Comparison of ENCODE assay signal across 12 mouse cellular contexts in genomic region chr10:79732500-79732899, GRCm38 (mm10). TPM values are rescaled to one million over a fixed set of nuclear protein-coding genes. Genes with fewer than 3 reads are reported as not detected.
A peak's percentile ranks its signal among the peaks of the same experiment; 100 is the strongest.
DNase-seq lines count a peak whose midpoint lies in the region; ATAC-seq and TF ChIP-seq lines count a peak whose summit lies in the region.
"Had no signal": no experiment of that assay in that cellular context is flagged by ENCODE, and none has a peak within 500 bp of the region (broad histone marks: within the 10 kb centered on the region; RNA-seq: fewer than 3 reads in every experiment).

No protein-coding gene starts in this region.

- DNase-seq in cerebellum, postnatal 25 days, result peak; percentile 56 to 70
- no peak for DNase-seq in cerebellum, postnatal 4 days (ENCODE audit: low spot score in 2 of 2)
- no peak for DNase-seq in liver, adult 2 months (ENCODE audit: extremely low read depth, low read depth, low spot score)
- no peak for DNase-seq in G1E (ENCODE audit: low spot score)
- peak; percentile 32 for DNase-seq in lung, postnatal 10 days

- peak; percentile 67; the same call in 1 of the 2 replicates for TF ChIP-seq CTCF in liver, adult 2 months (IDR thresholded peaks at IDR 0.05; ENCODE audit: low read depth, low read length)
- peak; percentile 70 for TF ChIP-seq CTCF in G1E (IDR thresholded peaks at IDR 0.05; ENCODE audit: low read depth, low read length)

- H3K9me3 ChIP-seq in liver, embryonic 12.5 days (replicated peaks), result peaks cover 12% of the 10 kb centered on the region; the same call in 1 of the 2 replicates
- H3K9me3 ChIP-seq in G1E (replicated peaks), result peaks cover 21% of the 10 kb centered on the region
- H3K9me3 ChIP-seq in forebrain, embryonic 16.5 days (ENCODE audit: control insufficient read depth, low read length), result peaks cover 4% of the 10 kb centered on the region; the same call in 1 of the 2 replicates

- no peak for TF ChIP-seq POLR2A in liver, adult 2 months (IDR thresholded peaks at IDR 0.05; ENCODE audit: extremely low read depth, insufficient read depth, low read length)

- H3K79me2 ChIP-seq in liver, adult 2 months (ENCODE audit: control insufficient read depth, insufficient read depth, low read length), result no peaks in the 10 kb centered on the region

- H3K4me1 ChIP-seq in liver, adult 2 months (ENCODE audit: control insufficient read depth, insufficient read depth, low read length), result no peaks in the 10 kb centered on the region
- H3K4me1 ChIP-seq in liver, embryonic 12.5 days, result no peaks in the 10 kb centered on the region
- H3K4me1 ChIP-seq in G1E (ENCODE audit: insufficient read depth, low read depth, low read length), result no peaks in the 10 kb centered on the region
- no peaks in the 10 kb centered on the region; the same call in 1 of the 2 replicates for H3K4me1 ChIP-seq in forebrain, embryonic 16.5 days (replicated peaks; ENCODE audit: control insufficient read depth, insufficient read depth, low read length)
- H3K4me1 ChIP-seq: embryonic facial prominence, embryonic 13.5 days had no signal

- 88% methylated on average over 1 of the region's 1 CpGs for WGBS in liver, adult 2 months
- 67% methylated on average over 1 of the region's 1 CpGs for WGBS in liver, embryonic 12.5 days (ENCODE audit: insufficient replicate concordance)
- 100% methylated on average over 1 of the region's 1 CpGs for WGBS in forebrain, embryonic 16.5 days

- no peak for ATAC-seq in liver, embryonic 12.5 days
- ATAC-seq in G1E (ENCODE audit: extremely low read depth, insufficient number of reproducible peaks, low FRiP score, poor library complexity, severe bottlenecking), result no peak
- ATAC-seq in forebrain, embryonic 16.5 days, result no peak
- ATAC-seq in megakaryocyte-erythroid progenitor cell, adult 5-6 weeks (replicated peaks; ENCODE audit: low FRiP score, low TSS enrichment, poor library complexity, severe bottlenecking), result no peak
- ATAC-seq: Patski had no signal

- H3K36me3 ChIP-seq in liver, adult 2 months (ENCODE audit: control insufficient read depth, insufficient read depth, low read length), result peaks cover 18% of the 10 kb centered on the region
- peaks cover 40% of the 10 kb centered on the region for H3K36me3 ChIP-seq in liver, embryonic 12.5 days
- H3K36me3 ChIP-seq in G1E (replicated peaks), result peaks cover 48% of the 10 kb centered on the region
- H3K36me3 ChIP-seq in forebrain, embryonic 16.5 days (ENCODE audit: control insufficient read depth, insufficient read depth), result peaks cover 20% of the 10 kb centered on the region

- H3K4me3 ChIP-seq in liver, adult 2 months (ENCODE audit: insufficient read depth, low read depth, low read length), result no peak overlapping the region
- no peak overlapping the region for H3K4me3 ChIP-seq in liver, embryonic 12.5 days
- H3K4me3 ChIP-seq in G1E (ENCODE audit: low read depth, low read length), result no peak overlapping the region
- H3K4me3 ChIP-seq in forebrain, embryonic 16.5 days (replicated peaks; ENCODE audit: low read length), result no peak overlapping the region
- H3K4me3 ChIP-seq: embryonic facial prominence, embryonic 13.5 days had no signal

- H3K4me2 ChIP-seq in liver, embryonic 12.5 days, result no peak overlapping the region
- H3K4me2 ChIP-seq in forebrain, embryonic 16.5 days (ENCODE audit: low read length), result no peak overlapping the region
- H3K4me2 ChIP-seq: embryonic facial prominence, embryonic 13.5 days had no signal

- H3K27me3 ChIP-seq in liver, adult 2 months (ENCODE audit: control insufficient read depth, insufficient read depth, low read length), result no peaks in the 10 kb centered on the region
- peaks cover 37% of the 10 kb centered on the region for H3K27me3 ChIP-seq in liver, embryonic 12.5 days (replicated peaks)
- H3K27me3 ChIP-seq in G1E (ENCODE audit: insufficient read depth, low read length), result peaks cover 23% of the 10 kb centered on the region
- H3K27me3 ChIP-seq in forebrain, embryonic 16.5 days (replicated peaks; ENCODE audit: control insufficient read depth, insufficient read depth, low read length), result peaks cover 2% of the 10 kb centered on the region
- H3K27me3 ChIP-seq: Patski had no signal

- no peak overlapping the region for H3K27ac ChIP-seq in liver, adult 2 months (replicated peaks; ENCODE audit: insufficient read depth, low read depth, low read length)
- no peak overlapping the region for H3K27ac ChIP-seq in liver, embryonic 12.5 days
- no peak overlapping the region for H3K27ac ChIP-seq in forebrain, embryonic 16.5 days (ENCODE audit: low read length)
- H3K27ac ChIP-seq: embryonic facial prominence, embryonic 13.5 days had no signal

- H3K9ac ChIP-seq in liver, adult 2 months (ENCODE audit: low read depth, low read length), result no peak overlapping the region
- no peak overlapping the region for H3K9ac ChIP-seq in liver, embryonic 12.5 days
- H3K9ac ChIP-seq in forebrain, embryonic 16.5 days (replicated peaks; ENCODE audit: low read depth, low read length), result no peak overlapping the region
- H3K9ac ChIP-seq: embryonic facial prominence, embryonic 13.5 days had no signal

RNA-seq across cellular contexts. Expression of gene Polrmt, which starts 13.9 kb away (rescaled TPM):
- total RNA-seq in liver, adult 2 months (2014; rRNA removed), result 7.7 and 12.8 TPM in 2 replicates
- polyA plus RNA-seq in liver, adult 2 months (2012; rRNA removed), result 32.7 and 42.4 TPM in 2 replicates
- 28.3 and 30.1 TPM in 2 replicates for polyA plus RNA-seq in liver, embryonic 12.5 days (2016; fragmentation: Nextera tagmentation; extraction: Ambion mirVana)
- 44.5 and 50.5 TPM in 2 replicates for total RNA-seq in G1E (2014; fragmentation: Nextera tagmentation)
- 16.7 and 17.1 TPM in 2 replicates for total RNA-seq in G1E (2017)
- 45.3 and 45.5 TPM in 2 replicates for polyA plus RNA-seq in G1E (2012)
- polyA plus RNA-seq in forebrain, embryonic 16.5 days (2015; fragmentation: Nextera tagmentation; extraction: Ambion mirVana), result 47.1 and 50.0 TPM in 2 replicates
- total RNA-seq in megakaryocyte-erythroid progenitor cell, adult 5-6 weeks (2014; fragmentation: Nextera tagmentation), result 45.2 and 51.7 TPM in 2 replicates
- 17.6 and 21.2 TPM in 2 replicates for total RNA-seq in megakaryocyte-erythroid progenitor cell, adult 5-6 weeks (2017)

RNA-seq across cellular contexts. Expression of gene Hcn2, which starts 16.1 kb away (rescaled TPM):
- 0.09 and 0.13 TPM in 2 replicates for total RNA-seq in liver, adult 2 months (2014; rRNA removed)
- polyA plus RNA-seq in liver, adult 2 months (2012; rRNA removed), result 0.45 and 0.67 TPM in 2 replicates
- 0.11 TPM in 1 of 2 replicates, not detected in the other for polyA plus RNA-seq in liver, embryonic 12.5 days (2016; fragmentation: Nextera tagmentation; extraction: Ambion mirVana)
- 0.29 TPM in 1 of 2 replicates, not detected in the other for total RNA-seq in G1E (2014; fragmentation: Nextera tagmentation)
- 0.11 and 0.17 TPM in 2 replicates for total RNA-seq in G1E (2017)
- 0.27 and 0.47 TPM in 2 replicates for polyA plus RNA-seq in G1E (2012)
- 0.39 and 0.52 TPM in 2 replicates for polyA plus RNA-seq in forebrain, embryonic 16.5 days (2015; fragmentation: Nextera tagmentation; extraction: Ambion mirVana)
- 0.50 TPM in 1 of 2 replicates, not detected in the other for total RNA-seq in megakaryocyte-erythroid progenitor cell, adult 5-6 weeks (2014; fragmentation: Nextera tagmentation)
- total RNA-seq in megakaryocyte-erythroid progenitor cell, adult 5-6 weeks (2017), result not detected in 2 replicates

RNA-seq across cellular contexts. Expression of gene Fgf22, which starts 22.4 kb away (rescaled TPM):
- not detected in 2 replicates for total RNA-seq in liver, adult 2 months (2014; rRNA removed)
- not detected in 2 replicates for polyA plus RNA-seq in liver, adult 2 months (2012; rRNA removed)
- 0.11 and 0.13 TPM in 2 replicates for polyA plus RNA-seq in liver, embryonic 12.5 days (2016; fragmentation: Nextera tagmentation; extraction: Ambion mirVana)
- total RNA-seq in G1E (2014; fragmentation: Nextera tagmentation) (not detected in 2 replicates), G1E (2017) (0.44 TPM in 1 of 2 replicates, not detected in the other)
- polyA plus RNA-seq in G1E (2012), result not detected in 2 replicates
- 0.25 and 0.73 TPM in 2 replicates for polyA plus RNA-seq in forebrain, embryonic 16.5 days (2015; fragmentation: Nextera tagmentation; extraction: Ambion mirVana)
- total RNA-seq in megakaryocyte-erythroid progenitor cell, adult 5-6 weeks (2014; fragmentation: Nextera tagmentation), result not detected in 2 replicates
- total RNA-seq in megakaryocyte-erythroid progenitor cell, adult 5-6 weeks (2017), result not detected in 2 replicates
- total RNA-seq: heart, adult 8-10 months; megakaryocyte, adult 5-6 weeks had no signal

RNA-seq across cellular contexts. Expression of gene Bsg, which starts 28.2 kb away (rescaled TPM):
- total RNA-seq in liver, adult 2 months (2014; rRNA removed), result 652 and 839 TPM in 2 replicates
- 523 and 643 TPM in 2 replicates for polyA plus RNA-seq in liver, adult 2 months (2012; rRNA removed)
- 1,008 and 1,045 TPM in 2 replicates for polyA plus RNA-seq in liver, embryonic 12.5 days (2016; fragmentation: Nextera tagmentation; extraction: Ambion mirVana)
- total RNA-seq in G1E (2014; fragmentation: Nextera tagmentation), result 742 and 832 TPM in 2 replicates
- 308 and 330 TPM in 2 replicates for total RNA-seq in G1E (2017)
- 872 and 1,137 TPM in 2 replicates for polyA plus RNA-seq in G1E (2012)
- polyA plus RNA-seq in forebrain, embryonic 16.5 days (2015; fragmentation: Nextera tagmentation; extraction: Ambion mirVana), result 726 and 729 TPM in 2 replicates
- total RNA-seq in megakaryocyte-erythroid progenitor cell, adult 5-6 weeks (2014; fragmentation: Nextera tagmentation), result 361 and 460 TPM in 2 replicates
- total RNA-seq in megakaryocyte-erythroid progenitor cell, adult 5-6 weeks (2017), result 350 and 443 TPM in 2 replicates

RNA-seq across cellular contexts. Expression of gene Rnf126, which starts 34.3 kb away (rescaled TPM):
- 7.6 and 11.7 TPM in 2 replicates for total RNA-seq in liver, adult 2 months (2014; rRNA removed)
- 65.1 and 70.6 TPM in 2 replicates for polyA plus RNA-seq in liver, adult 2 months (2012; rRNA removed)
- polyA plus RNA-seq in liver, embryonic 12.5 days (2016; fragmentation: Nextera tagmentation; extraction: Ambion mirVana), result 79.6 and 80.4 TPM in 2 replicates
- total RNA-seq in G1E (2014; fragmentation: Nextera tagmentation), result 109 and 129 TPM in 2 replicates
- total RNA-seq in G1E (2017), result 23.5 and 25.2 TPM in 2 replicates
- 353 and 382 TPM in 2 replicates for polyA plus RNA-seq in G1E (2012)
- polyA plus RNA-seq in forebrain, embryonic 16.5 days (2015; fragmentation: Nextera tagmentation; extraction: Ambion mirVana), result 85.8 and 87.2 TPM in 2 replicates
- total RNA-seq in megakaryocyte-erythroid progenitor cell, adult 5-6 weeks (2014; fragmentation: Nextera tagmentation), result 76.0 and 106 TPM in 2 replicates
- total RNA-seq in megakaryocyte-erythroid progenitor cell, adult 5-6 weeks (2017), result 16.2 and 20.8 TPM in 2 replicates

Comparison
In these comparisons a context has a peak if more than half of its experiments do, and no peak if none do; other contexts are left out.
1. DNase-seq: peak in cerebellum, postnatal 25 days (2 of 2) and lung, postnatal 10 days (single experiment); none in cerebellum, postnatal 4 days (0 of 2), liver, adult 2 months (single experiment) and G1E (single experiment).